Mouse (Mus musculus): Measurements from ENCODE around the gene Ccdc88c. TPM values are rescaled to one million over a fixed set of nuclear protein-coding genes. Genes with fewer than 3 reads are reported as not detected.
A peak's percentile ranks its signal among the peaks of the same experiment; 100 is the strongest.

Gene Ccdc88c
- polyA plus RNA-seq, 1 experiment from 2014 or later, result 13.3 TPM

DNA sequence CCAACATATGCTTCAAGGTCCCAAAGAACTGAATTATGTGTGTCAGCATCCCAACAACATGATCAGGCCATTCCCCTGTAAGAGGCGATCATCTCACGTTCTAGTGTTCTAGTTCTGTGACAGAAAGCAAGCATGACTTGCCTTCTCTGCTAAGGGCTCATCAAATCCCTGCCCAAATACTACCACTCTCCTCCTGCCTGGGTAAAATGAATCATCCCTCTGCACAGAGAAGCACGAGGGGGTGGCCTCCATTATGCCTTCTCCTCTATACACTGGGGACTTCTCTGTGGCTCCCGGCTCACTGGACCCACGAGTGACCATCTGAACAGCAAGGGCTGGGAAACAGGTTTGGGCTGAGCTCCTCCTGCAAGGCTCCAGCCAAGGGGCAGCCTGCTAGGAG is 49.2 kb downstream of the Ccdc88c start:
- no peaks in the 10 kb centered on the region for H3K27me3 ChIP-seq (ENCODE audit: control insufficient read depth, insufficient read depth, low read length)
- peak overlapping the region; percentile 67; the same call in 1 of the 2 replicates for H3K27ac ChIP-seq (ENCODE audit: low read length)
- 86% methylated on average over 5 of the region's 5 CpGs for WGBS
- no peak overlapping the region for H3K9ac ChIP-seq (replicated peaks; ENCODE audit: low read depth, low read length)
- H3K4me3 ChIP-seq (ENCODE audit: low read depth, low read length), result no peak overlapping the region
- H3K9me3 ChIP-seq (ENCODE audit: control insufficient read depth, low read depth, low read length), result no peaks in the 10 kb centered on the region
- H3K4me2 ChIP-seq (replicated peaks; ENCODE audit: low read depth, low read length), result no peak overlapping the region
- no peaks in the 10 kb centered on the region for H3K36me3 ChIP-seq (ENCODE audit: control insufficient read depth, insufficient read depth, low read length)
- peaks cover 24% of the 10 kb centered on the region for H3K4me1 ChIP-seq (ENCODE audit: control insufficient read depth, insufficient read depth, low read length)
- no peak for ATAC-seq (ENCODE audit: insufficient number of reproducible peaks, insufficient read depth, low FRiP score, low read depth)

DNA sequence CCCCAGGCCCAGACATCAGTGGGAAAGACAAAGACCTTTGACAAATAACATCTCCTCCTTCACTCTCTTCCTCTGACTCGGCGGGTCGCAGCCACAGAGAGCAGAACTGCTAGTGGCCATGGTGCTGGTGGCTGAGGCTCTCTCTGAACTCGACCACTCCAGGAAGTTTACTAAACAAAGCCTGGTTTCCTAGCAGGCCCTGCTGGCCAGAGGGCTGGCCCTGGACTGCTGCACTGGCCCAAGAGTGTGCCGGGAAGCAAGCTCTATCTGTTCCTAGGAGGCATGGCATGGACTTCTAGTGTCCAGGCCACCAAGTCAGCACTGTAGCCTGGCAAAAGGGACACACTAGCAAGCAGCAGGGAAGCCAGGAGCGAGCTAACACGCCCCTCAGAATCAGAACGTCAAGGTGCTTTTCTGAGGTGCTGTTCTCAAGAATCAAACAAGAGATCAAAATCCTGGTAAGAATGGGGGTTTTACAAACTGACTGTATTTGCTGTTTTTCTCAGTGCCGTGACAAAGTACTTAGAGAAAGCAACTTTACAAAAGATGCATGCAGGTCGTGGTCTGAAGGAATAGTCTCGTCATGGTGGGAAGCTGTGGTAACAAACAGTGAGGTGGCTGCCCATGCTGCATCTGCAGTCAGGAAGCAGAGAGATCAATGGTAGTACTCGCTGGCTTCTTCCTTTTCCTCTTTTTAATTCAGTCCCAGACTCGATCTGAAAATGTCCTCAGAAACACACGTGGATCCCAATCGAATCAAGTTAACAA is 50.7 kb downstream of the Ccdc88c start:
- Histone ChIP-seq H3K9me3 (ENCODE audit: control insufficient read depth, low read depth, low read length) (no peaks in the 10 kb centered on the region), H3K4me2 (replicated peaks; ENCODE audit: low read depth, low read length) (no peak overlapping the region), H3K4me3 (ENCODE audit: low read depth, low read length) (no peak overlapping the region), H3K9ac (replicated peaks; ENCODE audit: low read depth, low read length) (no peak overlapping the region), H3K27ac (ENCODE audit: low read length) (no peak overlapping the region), H3K4me1 (ENCODE audit: control insufficient read depth, insufficient read depth, low read length) (peaks cover 24% of the 10 kb centered on the region), H3K36me3 (ENCODE audit: control insufficient read depth, insufficient read depth, low read length) (no peaks in the 10 kb centered on the region), H3K27me3 (ENCODE audit: control insufficient read depth, insufficient read depth, low read length) (no peaks in the 10 kb centered on the region)
- 68% methylated on average over 15 of the region's 15 CpGs for WGBS
- no peak for ATAC-seq (ENCODE audit: insufficient number of reproducible peaks, insufficient read depth, low FRiP score, low read depth)

DNA sequence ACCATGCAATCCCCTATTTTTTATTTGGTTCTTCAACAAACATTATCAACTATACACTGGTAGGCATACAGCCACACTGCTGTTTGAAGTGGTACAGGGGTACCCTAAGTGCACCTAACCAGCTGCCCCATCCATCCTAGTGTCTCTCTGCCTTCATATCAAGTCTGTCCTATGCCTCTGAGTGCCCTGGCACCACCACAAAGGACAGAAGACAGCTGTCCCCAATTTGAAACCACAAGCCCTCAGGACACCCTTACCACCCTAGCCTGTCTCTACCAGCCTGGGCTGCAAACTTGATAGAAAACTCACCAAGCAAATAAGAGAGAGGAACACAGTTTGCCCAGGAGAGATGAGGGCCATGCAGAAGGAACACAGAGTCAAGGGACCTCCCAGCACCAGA is 51.3 kb downstream of the Ccdc88c start:
- no peak overlapping the region for H3K4me2 ChIP-seq (replicated peaks; ENCODE audit: low read depth, low read length)
- no peaks in the 10 kb centered on the region for H3K27me3 ChIP-seq (ENCODE audit: control insufficient read depth, insufficient read depth, low read length)
- no peaks in the 10 kb centered on the region for H3K36me3 ChIP-seq (ENCODE audit: control insufficient read depth, insufficient read depth, low read length)
- ATAC-seq (ENCODE audit: insufficient number of reproducible peaks, insufficient read depth, low FRiP score, low read depth), result no peak
- H3K4me3 ChIP-seq (ENCODE audit: low read depth, low read length), result no peak overlapping the region
- no peak overlapping the region for H3K9ac ChIP-seq (replicated peaks; ENCODE audit: low read depth, low read length)
- H3K27ac ChIP-seq (ENCODE audit: low read length), result no peak overlapping the region
- H3K9me3 ChIP-seq (ENCODE audit: control insufficient read depth, low read depth, low read length), result no peaks in the 10 kb centered on the region
- peaks cover 22% of the 10 kb centered on the region for H3K4me1 ChIP-seq (ENCODE audit: control insufficient read depth, insufficient read depth, low read length)

DNA sequence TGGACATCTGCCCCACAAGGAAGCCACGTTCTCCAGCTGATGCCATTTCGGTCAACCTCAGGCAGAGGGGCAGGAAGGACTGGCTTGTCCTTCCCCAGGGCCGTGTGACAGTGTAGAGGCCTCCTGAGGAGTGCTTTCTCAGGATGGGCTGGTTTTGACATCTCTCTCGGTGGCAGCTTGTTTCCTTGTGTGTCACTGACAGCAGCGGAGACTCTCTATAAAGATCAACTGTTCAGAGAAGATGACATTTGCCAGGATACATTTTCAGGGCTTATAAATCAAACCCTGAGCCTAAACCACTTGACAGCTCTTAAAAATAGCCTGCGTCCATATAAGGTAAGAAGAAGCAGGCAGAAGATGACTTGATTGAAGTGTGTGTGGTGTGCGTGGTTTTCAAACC is 59.0 kb downstream of the Ccdc88c start:
- 59% methylated on average over 7 of the region's 7 CpGs for WGBS
- no peak overlapping the region for H3K4me3 ChIP-seq (ENCODE audit: low read depth, low read length)
- H3K9me3 ChIP-seq (ENCODE audit: control insufficient read depth, low read depth, low read length), result no peaks in the 10 kb centered on the region
- H3K4me1 ChIP-seq (ENCODE audit: control insufficient read depth, insufficient read depth, low read length), result peaks cover 7% of the 10 kb centered on the region; the same call in 1 of the 2 replicates
- H3K36me3 ChIP-seq (ENCODE audit: control insufficient read depth, insufficient read depth, low read length), result no peaks in the 10 kb centered on the region
- H3K9ac ChIP-seq (replicated peaks; ENCODE audit: low read depth, low read length), result no peak overlapping the region
- no peak overlapping the region for H3K27ac ChIP-seq (ENCODE audit: low read length)
- ATAC-seq (ENCODE audit: insufficient number of reproducible peaks, insufficient read depth, low FRiP score, low read depth), result no peak
- no peak overlapping the region for H3K4me2 ChIP-seq (replicated peaks; ENCODE audit: low read depth, low read length)
- no peaks in the 10 kb centered on the region for H3K27me3 ChIP-seq (ENCODE audit: control insufficient read depth, insufficient read depth, low read length)

DNA sequence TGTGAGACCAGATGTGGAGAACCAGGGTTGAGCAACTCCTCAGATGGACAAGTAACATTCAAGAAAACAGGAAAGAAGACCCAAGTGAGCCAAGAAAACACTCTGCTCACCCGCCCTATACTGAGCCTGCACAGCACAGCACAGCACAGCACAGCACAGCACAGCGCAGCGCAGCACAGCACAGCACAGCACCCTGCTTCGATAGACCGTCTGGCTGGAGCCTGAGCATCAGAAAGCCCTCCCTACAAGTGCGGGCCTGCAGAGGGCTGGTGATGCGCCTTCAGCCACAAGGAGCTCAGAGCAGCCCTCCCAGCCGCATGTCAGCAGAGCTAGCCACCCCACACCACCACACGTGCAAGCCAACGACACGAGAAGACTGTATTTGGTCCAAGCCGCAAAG is 61.5 kb downstream of the Ccdc88c start:
- no peak for ATAC-seq (ENCODE audit: insufficient number of reproducible peaks, insufficient read depth, low FRiP score, low read depth)
- no peak overlapping the region for H3K27ac ChIP-seq (ENCODE audit: low read length)
- H3K36me3 ChIP-seq (ENCODE audit: control insufficient read depth, insufficient read depth, low read length), result no peaks in the 10 kb centered on the region
- H3K27me3 ChIP-seq (ENCODE audit: control insufficient read depth, insufficient read depth, low read length), result no peaks in the 10 kb centered on the region
- H3K9ac ChIP-seq (replicated peaks; ENCODE audit: low read depth, low read length), result no peak overlapping the region
- H3K4me3 ChIP-seq (ENCODE audit: low read depth, low read length), result no peak overlapping the region
- WGBS, result 93% methylated on average over 12 of the region's 12 CpGs
- no peaks in the 10 kb centered on the region for H3K9me3 ChIP-seq (ENCODE audit: control insufficient read depth, low read depth, low read length)
- peaks cover 7% of the 10 kb centered on the region; the same call in 1 of the 2 replicates for H3K4me1 ChIP-seq (ENCODE audit: control insufficient read depth, insufficient read depth, low read length)
- H3K4me2 ChIP-seq (replicated peaks; ENCODE audit: low read depth, low read length), result no peak overlapping the region

DNA sequence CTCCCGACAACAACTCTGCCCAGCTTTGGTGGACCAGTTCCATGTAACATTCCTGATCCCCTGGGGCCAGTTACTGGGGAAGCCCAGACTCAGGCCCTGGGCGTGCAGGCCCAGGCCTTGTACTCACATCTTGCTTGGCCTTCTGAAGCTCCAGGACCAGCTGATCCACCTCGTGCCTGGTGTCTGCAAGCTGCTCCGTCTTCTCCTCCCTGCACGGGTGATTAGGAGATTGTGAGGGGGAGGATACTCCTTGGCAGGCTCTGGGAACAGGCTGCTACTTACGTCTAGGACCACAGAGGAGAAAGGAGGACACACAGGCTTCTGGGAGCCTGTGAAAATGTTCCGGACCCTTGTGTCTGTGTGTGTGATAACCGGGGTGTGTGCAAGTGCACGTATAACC is 62.6 kb downstream of the Ccdc88c start:
- no peak overlapping the region for H3K4me2 ChIP-seq (replicated peaks; ENCODE audit: low read depth, low read length)
- peaks cover 7% of the 10 kb centered on the region; the same call in 1 of the 2 replicates for H3K4me1 ChIP-seq (ENCODE audit: control insufficient read depth, insufficient read depth, low read length)
- no peak; the same call in 1 of the 2 replicates for ATAC-seq (ENCODE audit: insufficient number of reproducible peaks, insufficient read depth, low FRiP score, low read depth)
- H3K27me3 ChIP-seq (ENCODE audit: control insufficient read depth, insufficient read depth, low read length), result no peaks in the 10 kb centered on the region
- no peak overlapping the region for H3K4me3 ChIP-seq (ENCODE audit: low read depth, low read length)
- no peaks in the 10 kb centered on the region for H3K9me3 ChIP-seq (ENCODE audit: control insufficient read depth, low read depth, low read length)
- no peaks in the 10 kb centered on the region for H3K36me3 ChIP-seq (ENCODE audit: control insufficient read depth, insufficient read depth, low read length)
- H3K9ac ChIP-seq (replicated peaks; ENCODE audit: low read depth, low read length), result no peak overlapping the region
- no peak overlapping the region for H3K27ac ChIP-seq (ENCODE audit: low read length)
- WGBS, result 68% methylated on average over 9 of the region's 9 CpGs

DNA sequence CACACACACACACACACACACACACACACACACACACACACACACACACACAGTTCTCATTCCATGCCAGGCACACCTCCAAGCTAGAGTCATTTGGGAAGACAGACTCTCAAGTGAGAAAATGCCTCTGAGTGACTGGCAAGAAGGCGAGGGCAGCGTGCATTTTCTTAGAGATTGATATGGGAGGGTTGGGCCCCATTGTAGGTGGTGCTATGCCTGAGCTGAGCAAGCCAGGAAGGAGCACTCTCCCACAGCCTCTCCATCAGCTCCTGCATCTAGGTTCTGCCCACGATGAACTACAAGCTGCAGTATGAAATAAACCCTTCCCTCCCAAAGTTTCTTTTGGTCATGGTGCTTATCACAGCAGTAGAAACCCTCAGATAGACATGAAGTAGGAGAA is 63.6 kb downstream of the Ccdc88c start:
- Histone ChIP-seq H3K4me3 (ENCODE audit: low read depth, low read length) (no peak overlapping the region), H3K36me3 (ENCODE audit: control insufficient read depth, insufficient read depth, low read length) (no peaks in the 10 kb centered on the region), H3K27ac (ENCODE audit: low read length) (no peak overlapping the region), H3K27me3 (ENCODE audit: control insufficient read depth, insufficient read depth, low read length) (no peaks in the 10 kb centered on the region), H3K4me2 (replicated peaks; ENCODE audit: low read depth, low read length) (no peak overlapping the region), H3K9me3 (ENCODE audit: control insufficient read depth, low read depth, low read length) (no peaks in the 10 kb centered on the region), H3K4me1 (ENCODE audit: control insufficient read depth, insufficient read depth, low read length) (peaks cover 5% of the 10 kb centered on the region; the same call in 1 of the 2 replicates), H3K9ac (replicated peaks; ENCODE audit: low read depth, low read length) (no peak overlapping the region)
- WGBS, result 80% methylated on average over 3 of the region's 3 CpGs
- no peak for ATAC-seq (ENCODE audit: insufficient number of reproducible peaks, insufficient read depth, low FRiP score, low read depth)

DNA sequence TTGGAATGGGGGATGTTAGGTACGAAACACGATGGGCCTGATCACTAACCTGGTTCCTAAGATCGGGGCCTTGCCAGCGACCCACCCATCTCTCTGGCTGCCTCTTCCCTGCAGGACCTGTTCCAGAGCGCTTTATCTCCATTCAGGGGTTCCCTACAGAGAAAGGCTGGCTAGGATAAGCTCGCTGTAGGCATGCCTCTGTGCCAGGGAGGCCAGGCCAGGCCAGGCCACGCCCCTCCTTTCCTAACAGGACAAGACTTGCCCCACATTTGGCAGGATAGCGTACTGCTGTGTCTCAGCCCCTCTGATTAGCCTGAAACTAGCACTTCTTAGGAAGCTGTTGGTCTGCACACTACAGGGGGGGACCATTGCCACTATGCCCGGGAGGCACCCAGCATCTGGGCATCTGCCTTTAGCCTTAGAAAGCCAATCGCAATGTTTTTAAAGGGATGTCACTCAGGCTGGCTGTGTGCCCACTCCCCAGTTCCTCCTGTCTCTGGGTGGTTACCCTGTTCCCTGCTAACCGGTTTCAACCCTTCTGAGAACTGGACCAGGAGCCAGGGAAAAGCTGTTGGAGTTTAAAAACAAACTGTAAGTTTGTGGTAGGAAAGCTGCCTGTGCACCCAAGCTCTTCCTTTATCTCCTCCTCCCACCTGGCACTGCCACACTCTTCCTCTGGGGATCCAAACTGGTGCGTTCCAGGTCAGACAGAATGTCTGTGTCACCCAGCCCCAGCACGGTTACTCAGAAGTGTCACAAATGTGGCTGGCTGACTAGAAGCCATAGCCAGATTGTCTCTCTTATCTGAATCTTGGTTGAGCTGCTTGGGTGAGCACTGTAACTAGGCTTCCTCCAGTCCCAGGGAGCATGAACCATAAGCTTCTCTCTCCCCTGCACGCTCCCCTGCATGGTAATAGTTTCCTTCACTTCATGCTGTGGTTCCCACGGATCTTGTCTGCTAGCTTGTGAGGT is 69.9 kb downstream of the Ccdc88c start:
- H3K27me3 ChIP-seq (ENCODE audit: control insufficient read depth, insufficient read depth, low read length), result no peaks in the 10 kb centered on the region
- H3K9me3 ChIP-seq (ENCODE audit: control insufficient read depth, low read depth, low read length), result no peaks in the 10 kb centered on the region
- WGBS, result 70% methylated on average over 15 of the region's 15 CpGs
- H3K4me3 ChIP-seq (ENCODE audit: low read depth, low read length), result no peak overlapping the region
- no peaks in the 10 kb centered on the region for H3K36me3 ChIP-seq (ENCODE audit: control insufficient read depth, insufficient read depth, low read length)
- no peak overlapping the region for H3K4me2 ChIP-seq (replicated peaks; ENCODE audit: low read depth, low read length)
- H3K9ac ChIP-seq (replicated peaks; ENCODE audit: low read depth, low read length), result 0 out of 2 replicates have a peak overlapping the region, but pooled peaks have one; percentile 6
- H3K27ac ChIP-seq (ENCODE audit: low read length), result no peak overlapping the region
- peak; percentile 46; the same call in 1 of the 2 replicates for ATAC-seq (ENCODE audit: insufficient number of reproducible peaks, insufficient read depth, low FRiP score, low read depth)
- H3K4me1 ChIP-seq (ENCODE audit: control insufficient read depth, insufficient read depth, low read length), result peaks cover 7% of the 10 kb centered on the region; the same call in 1 of the 2 replicates
